Mouse (Mus musculus) liver, embryonic 13.5 days (tissue): ENCODE results near the gene Fut1. TPM values are rescaled to one million over a fixed set of nuclear protein-coding genes. Genes with fewer than 3 reads are reported as not detected.

Experiments
- ATAC-seq: fragments of 200-750 bp; cut with Nextera tagmentation; 2 replicates; pipeline ENCODE4 v1.8.0; 2017; ENCODE audit warnings: low read depth, mild to moderate bottlenecking, moderate number of reproducible peaks, moderate library complexity
- DNase-seq: peaks from one replicate; pipeline ENCODE4 v3.0.0; 2022
- H3K27ac ChIP-seq: fragments of 300-500 bp; sonication (generic); 2 replicates; pipeline ENCODE4 v1.5.1; 2015; ENCODE audit warnings: moderate library complexity, mild to moderate bottlenecking, inconsistent platforms
- H3K27me3 ChIP-seq: fragments of 300-500 bp; sonication (generic); 2 replicates; pipeline ENCODE4 v1.6.1; 2015; ENCODE audit warnings: mild to moderate bottlenecking, inconsistent platforms
- H3K36me3 ChIP-seq: fragments of 300-500 bp; sonication (generic); 2 replicates; pipeline ENCODE4 v1.6.1; 2015; ENCODE audit warnings: mild to moderate bottlenecking, inconsistent platforms
- H3K4me1 ChIP-seq: fragments of 300-500 bp; sonication (generic); replicated peaks from 2 replicates; pipeline ENCODE4 v1.6.1; 2015; ENCODE audit warnings: inconsistent platforms
- H3K4me2 ChIP-seq: fragments of 300-500 bp; sonication (generic); 2 replicates; pipeline ENCODE4 v1.6.1; 2015; ENCODE audit warnings: inconsistent platforms, mild to moderate bottlenecking, moderate library complexity
- H3K4me3 ChIP-seq: fragments of 300-500 bp; sonication (generic); replicated peaks from 2 replicates; pipeline ENCODE4 v1.5.1; 2015; ENCODE audit warnings: mild to moderate bottlenecking, inconsistent platforms
- H3K9ac ChIP-seq: fragments of 300-500 bp; sonication (generic); 2 replicates; pipeline ENCODE4 v1.6.1; 2015; ENCODE audit warnings: mild to moderate bottlenecking, inconsistent platforms
- H3K9me3 ChIP-seq: fragments of 300-500 bp; sonication (generic); replicated peaks from 2 replicates; pipeline ENCODE4 v1.6.1; 2016; ENCODE audit warnings: inconsistent platforms
- WGBS: fragments of 180-500 bp; shearing (Covaris S2); methylation state at CpG from one replicate; pipeline ENCODE4 v1.1.7; 2015; ENCODE audit not compliant: insufficient replicate concordance; 5-methylcytosine and 5-hydroxymethylcytosine counted together
- polyA plus RNA-seq: library from polyadenylated mRNA; unstranded; fragments of >200 nt; fragmentation: Nextera tagmentation; extraction: Ambion mirVana; gene quantifications from 2 replicates; pipeline ENCODE4 v1.2.1, GENCODE M21; 2015

Gene Fut1
- not detected in 2 replicates for polyA plus RNA-seq

DNA sequence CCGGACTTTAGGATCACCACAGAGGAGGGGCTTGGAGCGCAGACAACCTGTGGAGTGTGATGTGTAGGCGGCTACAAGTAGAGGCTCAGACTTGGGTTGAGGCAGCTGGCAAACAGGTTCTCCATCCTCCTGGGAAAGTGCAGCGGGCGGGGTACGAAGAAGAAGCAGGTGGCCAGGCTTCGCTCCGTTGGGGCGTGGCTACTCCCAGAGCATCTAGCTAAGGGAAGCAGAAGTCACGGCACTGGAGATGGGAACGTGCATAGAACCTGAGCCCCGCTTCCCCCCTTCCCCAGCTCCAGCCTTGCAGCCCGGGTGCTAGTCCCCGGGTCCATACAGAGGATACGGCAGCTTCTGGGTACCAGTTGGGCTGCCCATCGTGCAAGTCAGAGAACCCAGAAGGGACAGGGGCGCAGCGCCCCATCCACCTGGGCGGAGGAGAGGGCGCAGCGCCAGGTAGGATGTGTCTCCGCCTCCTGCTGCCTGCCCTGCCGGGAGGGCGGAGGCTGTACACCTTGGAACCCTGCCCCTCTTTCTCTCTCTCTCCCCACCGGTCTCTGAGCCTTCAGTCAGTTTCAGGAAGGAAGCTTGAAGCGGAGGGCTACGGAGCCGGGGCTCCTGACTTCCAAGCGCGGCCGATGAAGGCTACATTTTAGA lies at the start of gene Fut1:
Fut1 (plus strand) TSS at position 248 of the 654 bp plus-strand sequence.
- WGBS = 12% methylated on average over 31 of the region's 31 CpGs
- H3K27me3 ChIP-seq = peaks cover 51% of the 10 kb centered on the region
- no peaks in the 10 kb centered on the region for H3K9me3 ChIP-seq
- no peak for ATAC-seq
- no peak within 1 kb of the TSS for H3K4me3 ChIP-seq
- H3K9ac ChIP-seq = no peak within 1 kb of the TSS
- H3K36me3 ChIP-seq = no peaks in the 10 kb centered on the region
- H3K4me1 ChIP-seq = 0 out of 2 replicates have a peak, but pooled peaks cover 5% of the 10 kb centered on the region
- H3K27ac ChIP-seq = no peak within 1 kb of the TSS
- H3K4me2 ChIP-seq = no peak within 1 kb of the TSS
- DNase-seq = no peak

DNA sequence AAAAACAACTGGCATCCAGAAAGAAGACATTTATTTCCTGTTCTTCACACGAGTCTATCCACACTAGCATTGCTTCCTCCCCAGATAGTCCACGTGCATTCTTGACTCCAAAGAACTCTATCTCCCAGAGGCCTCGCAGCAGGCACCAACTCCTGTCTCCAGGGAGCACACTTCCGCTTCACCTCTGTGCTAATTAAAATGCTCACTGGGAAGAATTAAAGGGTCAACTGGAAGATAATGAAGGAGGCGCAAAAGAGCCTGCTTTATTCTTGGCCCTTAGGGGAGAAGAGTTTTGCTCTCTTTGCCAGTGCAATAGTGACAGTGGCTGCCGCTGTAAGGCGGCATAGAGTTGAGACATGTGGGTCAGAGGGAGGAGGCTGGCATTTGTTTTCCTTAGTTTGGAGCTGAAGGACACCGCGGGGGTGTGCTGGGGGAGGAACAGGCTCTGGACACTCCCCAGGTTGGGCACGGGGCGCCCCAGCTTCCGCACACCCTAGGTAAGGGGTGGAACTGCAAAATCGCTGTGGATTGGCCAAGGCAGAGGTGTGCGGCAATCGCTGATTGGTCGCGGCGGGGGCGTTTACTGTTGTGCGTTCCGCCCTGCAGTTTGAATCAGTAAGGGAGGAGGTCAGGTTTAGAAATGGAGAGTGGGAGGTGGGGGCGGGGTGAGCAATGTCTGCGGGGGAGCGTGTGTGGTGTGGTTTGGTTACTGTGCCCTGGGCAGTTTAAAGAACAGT lies 49.1 kb upstream of the Fut1 start:
- WGBS = under 1% methylated on average over 24 of the region's 24 CpGs
- H3K36me3 ChIP-seq = peaks cover 2% of the 10 kb centered on the region; the same call in 1 of the 2 replicates
- peak overlapping the region; percentile 88 for H3K27ac ChIP-seq
- peak overlapping the region; percentile 62 for H3K4me3 ChIP-seq
- ATAC-seq (peak; percentile 93), DNase-seq (peak; percentile 81)
- peak overlapping the region; percentile 69 for H3K9ac ChIP-seq
- no peaks in the 10 kb centered on the region for H3K27me3 ChIP-seq
- peaks cover 64% of the 10 kb centered on the region for H3K4me1 ChIP-seq
- peak overlapping the region; percentile 97 for H3K4me2 ChIP-seq
- H3K9me3 ChIP-seq = no peaks in the 10 kb centered on the region

DNA sequence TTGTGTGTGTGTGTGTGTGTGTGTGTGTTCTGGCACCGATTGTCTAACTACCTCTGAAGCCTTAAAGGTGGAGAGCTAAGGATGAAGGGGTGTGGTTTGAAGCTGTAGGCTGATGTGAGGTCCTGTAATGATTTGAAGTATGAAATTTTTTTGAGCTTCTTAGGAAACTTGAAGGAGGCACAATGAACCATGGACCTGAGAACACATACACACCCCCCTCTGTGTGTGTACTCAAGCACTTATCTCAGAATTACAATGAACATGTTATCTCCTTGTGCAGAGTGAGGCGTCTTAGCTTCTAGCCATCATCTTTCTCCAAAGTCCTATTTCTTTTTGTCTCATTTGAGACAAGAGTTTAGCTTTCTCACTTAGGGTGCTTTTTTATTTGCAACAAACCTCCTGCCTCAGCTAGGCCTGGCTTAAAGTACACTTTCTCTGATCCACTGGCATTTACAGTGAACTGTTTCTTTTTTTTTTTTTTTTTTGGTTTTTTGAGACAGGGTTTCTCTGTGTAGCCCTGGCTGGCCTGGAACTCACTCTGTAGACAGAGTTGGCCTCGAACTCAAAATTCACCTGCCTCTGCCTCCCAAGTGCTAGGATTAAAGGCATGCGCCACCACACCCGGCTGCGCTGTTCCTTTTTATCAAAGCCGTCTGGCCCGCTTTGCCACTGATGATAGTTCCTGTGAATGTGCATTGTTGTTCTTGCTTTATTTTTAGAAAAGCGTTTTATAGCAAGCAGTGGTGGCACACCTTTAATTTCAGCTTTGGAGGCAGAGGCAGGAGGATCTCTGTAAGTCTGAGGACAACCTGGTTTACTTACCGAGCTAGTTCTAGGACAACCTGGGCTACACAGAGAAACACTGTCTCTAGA lies 48.3 kb upstream of the Fut1 start:
- Histone ChIP-seq H3K9me3 (no peaks in the 10 kb centered on the region), H3K9ac (peak overlapping the region; percentile 62), H3K4me2 (peak overlapping the region; percentile 97), H3K4me1 (peaks cover 72% of the 10 kb centered on the region), H3K27me3 (no peaks in the 10 kb centered on the region), H3K27ac (peak overlapping the region; percentile 88), H3K36me3 (peaks cover 5% of the 10 kb centered on the region; the same call in 1 of the 2 replicates), H3K4me3 (peak overlapping the region; percentile 62)
- DNase-seq (no peak), ATAC-seq (peak; percentile 54)
- 18% methylated on average over 10 of the region's 10 CpGs for WGBS

DNA sequence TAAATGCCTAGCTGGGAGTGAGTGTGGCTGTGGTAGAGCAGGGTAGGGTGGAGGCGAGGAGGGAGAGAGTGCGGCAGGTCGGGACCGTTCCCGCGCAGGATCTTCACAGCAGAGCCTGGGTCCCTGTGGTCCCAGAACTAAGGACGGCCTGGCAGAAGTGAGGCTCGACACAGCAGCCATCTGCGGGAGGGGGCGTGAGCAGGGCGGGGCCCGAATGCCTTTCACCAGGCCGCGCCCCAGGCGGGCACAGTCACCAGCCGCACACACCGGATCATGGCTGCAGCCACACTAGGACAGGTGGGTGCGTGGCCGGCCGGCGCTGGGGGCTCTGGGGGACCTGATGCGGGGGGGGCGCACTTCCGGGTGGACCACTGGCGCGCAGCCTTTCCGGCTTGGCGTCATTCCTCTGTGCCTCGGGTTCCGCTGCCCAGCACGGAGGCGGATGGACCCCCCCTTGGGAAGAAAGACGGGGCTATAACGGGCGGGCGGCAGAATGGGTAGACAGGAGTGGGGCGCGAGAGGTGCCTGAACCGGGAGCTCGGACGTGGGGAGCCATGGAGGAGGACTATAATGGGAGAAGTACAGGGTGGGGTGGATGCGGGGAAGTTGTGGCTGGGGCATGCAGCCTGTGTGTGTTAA lies 46.9 kb upstream of the Fut1 start, which contains the start of gene Bcat2:
Bcat2 (plus strand) TSS at position 51 of the 639 bp plus-strand sequence.
- WGBS = 3% methylated on average over 36 of the region's 42 CpGs
- peak within 1 kb of the TSS; percentile 88 for H3K27ac ChIP-seq
- peaks cover 8% of the 10 kb centered on the region; the same call in 1 of the 2 replicates for H3K36me3 ChIP-seq
- no peaks in the 10 kb centered on the region for H3K9me3 ChIP-seq
- no peaks in the 10 kb centered on the region for H3K27me3 ChIP-seq
- peak within 1 kb of the TSS; percentile 78 for H3K4me3 ChIP-seq
- peak within 1 kb of the TSS; percentile 97 for H3K4me2 ChIP-seq
- ATAC-seq (peak; percentile 64), DNase-seq (peak; percentile 77)
- H3K4me1 ChIP-seq = peaks cover 76% of the 10 kb centered on the region
- H3K9ac ChIP-seq = peak within 1 kb of the TSS; percentile 88

DNA sequence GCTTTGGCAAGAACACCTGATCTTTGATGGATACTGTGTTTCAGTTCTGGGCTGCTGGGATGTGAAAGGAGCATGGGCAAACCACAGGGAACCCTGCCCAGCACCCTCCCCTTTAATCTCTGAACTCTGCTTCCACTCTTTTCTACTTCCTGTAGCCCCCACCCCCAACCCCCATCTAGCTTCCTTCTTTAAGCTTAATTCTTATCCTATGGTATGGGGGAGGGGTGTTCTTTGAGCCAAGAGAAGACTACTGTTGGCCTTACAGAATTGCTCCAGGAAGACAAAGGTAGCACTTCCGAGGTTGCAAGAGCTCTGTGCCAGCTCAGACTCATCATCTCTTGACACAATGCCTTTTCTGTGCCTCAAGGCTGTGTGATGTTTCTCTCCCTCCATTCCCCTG lies 45.1 kb upstream of the Fut1 start:
- ATAC-seq (no peak), DNase-seq (no peak)
- 10% methylated on average over 1 of the region's 1 CpGs for WGBS
- Histone ChIP-seq H3K4me1 (peaks cover 71% of the 10 kb centered on the region), H3K27me3 (no peaks in the 10 kb centered on the region), H3K4me3 (0 out of 2 replicates have a peak overlapping the region, but pooled peaks have one; percentile 78), H3K9ac (peak overlapping the region; percentile 88), H3K9me3 (no peaks in the 10 kb centered on the region), H3K4me2 (peak overlapping the region; percentile 97), H3K36me3 (peaks cover 22% of the 10 kb centered on the region), H3K27ac (peak overlapping the region; percentile 88; the same call in 1 of the 2 replicates)

DNA sequence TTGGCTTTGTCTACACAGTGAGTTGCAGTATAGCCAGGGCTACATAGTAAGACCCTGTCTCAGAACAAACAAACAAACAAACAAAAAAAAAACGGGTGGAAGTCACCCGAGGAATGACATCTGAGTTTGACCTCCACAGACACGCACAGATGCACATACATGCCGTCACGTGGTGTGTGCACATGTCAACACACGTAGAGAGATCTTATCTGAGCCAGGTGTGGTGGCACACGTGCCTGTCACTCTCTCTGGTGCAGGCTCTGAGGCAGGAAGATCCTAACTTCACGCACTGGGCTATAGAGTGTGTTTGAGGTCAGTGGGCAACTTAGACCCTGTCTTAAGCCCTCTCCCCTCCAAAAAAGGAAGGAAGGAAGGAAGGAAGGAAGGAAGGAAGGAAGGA lies 43.1 kb upstream of the Fut1 start:
- no peaks in the 10 kb centered on the region for H3K9me3 ChIP-seq
- ATAC-seq (no peak), DNase-seq (no peak)
- peak overlapping the region; percentile 97 for H3K4me2 ChIP-seq
- peak overlapping the region; percentile 60 for H3K9ac ChIP-seq
- H3K36me3 ChIP-seq = peaks cover 37% of the 10 kb centered on the region
- H3K27ac ChIP-seq = 0 out of 2 replicates have a peak overlapping the region, but pooled peaks have one; percentile 60
- H3K27me3 ChIP-seq = no peaks in the 10 kb centered on the region
- WGBS = 60% methylated on average over 8 of the region's 8 CpGs
- peak overlapping the region; percentile 53 for H3K4me3 ChIP-seq
- H3K4me1 ChIP-seq = peaks cover 53% of the 10 kb centered on the region

DNA sequence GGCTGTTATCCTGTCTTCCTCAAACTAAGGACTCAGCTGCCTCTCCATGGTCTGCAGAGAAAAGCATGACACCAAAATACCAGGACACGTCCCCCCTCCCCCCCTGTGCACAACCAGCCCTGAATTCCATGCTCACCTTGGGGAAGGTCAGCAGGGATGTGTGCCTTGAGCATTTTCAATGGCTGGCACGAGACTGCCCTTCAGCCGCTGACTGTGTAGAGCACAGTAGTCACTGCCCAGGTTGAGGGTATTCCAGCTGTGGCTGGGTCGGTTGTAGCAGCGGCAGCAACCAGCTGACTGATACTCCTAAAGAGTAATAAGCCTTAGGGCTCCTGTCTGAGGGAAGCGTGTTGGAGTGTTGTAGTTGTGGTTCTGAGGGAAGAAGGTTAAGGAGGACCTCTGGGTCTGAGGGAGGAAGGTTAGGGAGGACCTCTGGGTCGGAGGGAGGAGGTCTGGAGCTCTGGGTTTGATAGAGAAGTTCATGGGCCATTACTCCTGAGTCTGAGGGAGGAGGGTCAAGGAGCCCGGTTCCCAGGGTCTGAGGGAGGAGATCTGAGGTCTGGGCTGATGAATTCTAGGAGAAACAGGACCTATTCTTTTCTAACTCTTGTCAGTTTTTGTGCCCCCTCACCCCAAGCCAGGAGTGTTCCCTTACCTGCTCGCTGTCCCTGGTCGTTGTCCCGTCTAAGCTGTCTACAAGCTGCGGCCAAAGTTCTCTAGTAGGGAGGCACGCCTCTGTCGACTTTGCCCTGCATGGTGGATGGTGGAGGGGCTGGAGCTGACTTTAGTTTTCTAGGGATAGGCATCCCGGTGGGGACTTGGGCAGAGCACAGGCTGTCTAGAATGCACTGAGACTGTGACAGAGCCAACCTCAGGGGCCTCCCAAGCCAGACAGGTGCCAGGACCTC lies 42.4 kb upstream of the Fut1 start:
- peak overlapping the region; percentile 69 for H3K27ac ChIP-seq
- 71% methylated on average over 15 of the region's 15 CpGs for WGBS
- no peaks in the 10 kb centered on the region for H3K9me3 ChIP-seq
- DNase-seq (no peak), ATAC-seq (peak; percentile 27; the same call in 1 of the 2 replicates)
- H3K4me3 ChIP-seq = peak overlapping the region; percentile 53
- peak overlapping the region; percentile 97 for H3K4me2 ChIP-seq
- H3K9ac ChIP-seq = peak overlapping the region; percentile 60
- peaks cover 45% of the 10 kb centered on the region for H3K4me1 ChIP-seq
- H3K36me3 ChIP-seq = peaks cover 39% of the 10 kb centered on the region
- H3K27me3 ChIP-seq = no peaks in the 10 kb centered on the region

DNA sequence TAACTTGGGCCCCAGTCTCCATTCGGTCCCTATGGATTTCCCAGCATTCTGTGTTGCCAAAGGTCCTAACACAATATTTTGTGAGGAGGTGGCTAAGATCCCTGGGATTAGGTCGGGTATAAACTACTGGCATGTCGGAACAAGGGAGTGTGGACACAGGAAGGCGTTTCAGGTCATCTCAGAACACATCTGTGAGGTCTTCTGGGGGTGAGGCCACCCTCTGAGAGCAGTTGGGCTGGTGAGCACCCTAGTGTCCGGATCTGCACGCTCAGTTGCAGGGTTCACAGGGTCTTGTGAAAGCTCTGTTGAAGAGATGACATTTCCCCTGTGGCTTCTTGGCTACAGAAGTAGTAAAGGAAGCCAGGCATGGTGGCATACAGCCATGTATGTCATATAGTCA lies 31.2 kb upstream of the Fut1 start:
- no peak overlapping the region for H3K9ac ChIP-seq
- no peak overlapping the region for H3K4me2 ChIP-seq
- no peak for ATAC-seq
- WGBS = 74% methylated on average over 6 of the region's 6 CpGs
- H3K27me3 ChIP-seq = no peaks in the 10 kb centered on the region
- no peak overlapping the region for H3K27ac ChIP-seq
- no peak overlapping the region for H3K4me3 ChIP-seq
- H3K9me3 ChIP-seq = no peaks in the 10 kb centered on the region
- no peak for DNase-seq
- peaks cover 12% of the 10 kb centered on the region for H3K4me1 ChIP-seq
- peaks cover 46% of the 10 kb centered on the region for H3K36me3 ChIP-seq

DNA sequence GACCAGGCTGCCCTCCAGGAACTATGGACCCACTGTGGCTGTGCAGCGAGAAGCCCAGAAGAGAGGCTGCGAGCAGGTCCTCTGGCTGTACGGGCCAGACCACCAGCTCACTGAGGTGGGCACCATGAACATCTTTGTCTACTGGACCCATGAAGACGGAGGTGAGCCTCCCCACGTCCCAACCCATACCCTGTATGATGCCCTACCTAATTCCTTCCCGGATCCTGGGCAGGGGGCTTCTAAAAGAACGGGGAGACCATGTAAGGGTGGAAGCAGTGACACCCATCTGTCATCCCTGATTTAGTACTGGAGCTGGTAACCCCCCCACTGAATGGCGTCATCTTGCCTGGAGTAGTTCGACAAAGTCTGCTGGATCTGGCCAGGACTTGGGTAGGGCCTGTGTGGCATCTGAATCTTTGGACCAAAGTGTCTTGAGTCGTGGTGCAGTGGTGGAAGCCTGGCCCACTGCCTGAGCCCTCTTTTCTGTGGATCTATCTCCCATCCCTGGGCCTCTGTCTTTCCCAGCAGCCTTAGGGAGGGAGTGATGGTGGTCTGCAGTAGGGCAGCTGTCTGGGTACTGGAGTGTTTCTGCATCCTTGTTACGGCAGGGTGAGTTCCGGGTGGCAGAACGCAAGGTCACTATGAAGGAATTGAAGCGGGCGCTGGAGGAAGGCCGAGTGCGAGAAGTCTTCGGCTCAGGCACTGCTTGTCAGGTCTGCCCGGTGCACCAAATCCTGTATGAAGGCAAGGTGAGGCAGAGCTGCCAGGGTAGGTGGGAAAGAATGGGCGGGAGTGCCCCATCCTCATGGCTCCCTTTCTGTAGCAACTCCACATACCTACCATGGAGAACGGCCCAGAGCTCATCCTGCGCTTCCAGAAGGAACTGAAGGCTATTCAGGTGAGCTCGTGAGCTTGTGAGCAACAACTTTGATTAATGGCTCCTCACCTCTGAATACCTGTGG lies 29.2 kb upstream of the Fut1 start:
- Histone ChIP-seq H3K27me3 (no peaks in the 10 kb centered on the region), H3K4me2 (no peak overlapping the region), H3K9me3 (no peaks in the 10 kb centered on the region), H3K4me1 (peaks cover 19% of the 10 kb centered on the region), H3K36me3 (peaks cover 36% of the 10 kb centered on the region), H3K9ac (no peak overlapping the region), H3K4me3 (no peak overlapping the region), H3K27ac (no peak overlapping the region)
- no peak for ATAC-seq
- WGBS = 91% methylated on average over 23 of the region's 23 CpGs
- no peak for DNase-seq
